Mouse (Mus musculus): ENCODE results near the gene Lztr1. TPM values are rescaled to one million over a fixed set of nuclear protein-coding genes. Genes with fewer than 3 reads are reported as not detected.
A peak's percentile ranks its signal among the peaks of the same experiment; 100 is the strongest.

The Lztr1 gene
- total and polyA plus RNA-seq, 3 experiments: 24.3 to 98.0 (median 28.5) TPM

DNA sequence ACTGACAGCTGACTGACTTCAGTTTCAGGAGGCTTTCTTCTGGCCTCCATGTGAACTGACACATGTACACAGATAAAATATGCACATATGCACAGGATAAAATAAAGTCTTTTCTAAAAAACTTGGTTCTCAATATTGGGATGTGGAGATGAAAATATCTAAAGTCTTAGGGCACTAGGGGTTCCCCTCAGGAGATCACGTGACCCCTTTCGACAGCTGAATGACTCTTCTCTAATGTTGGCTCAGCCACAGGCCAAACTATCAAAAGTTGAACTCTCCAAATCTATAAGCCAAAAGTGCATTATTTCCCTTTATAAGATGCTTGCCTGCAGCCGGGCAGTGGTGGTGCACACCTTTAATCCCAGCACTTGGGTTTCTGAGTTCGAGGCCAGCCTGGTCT is 47.7 kb downstream of the Lztr1 start:
- no peak for DNase-seq
- 86% methylated on average over 4 of the region's 4 CpGs for WGBS

DNA sequence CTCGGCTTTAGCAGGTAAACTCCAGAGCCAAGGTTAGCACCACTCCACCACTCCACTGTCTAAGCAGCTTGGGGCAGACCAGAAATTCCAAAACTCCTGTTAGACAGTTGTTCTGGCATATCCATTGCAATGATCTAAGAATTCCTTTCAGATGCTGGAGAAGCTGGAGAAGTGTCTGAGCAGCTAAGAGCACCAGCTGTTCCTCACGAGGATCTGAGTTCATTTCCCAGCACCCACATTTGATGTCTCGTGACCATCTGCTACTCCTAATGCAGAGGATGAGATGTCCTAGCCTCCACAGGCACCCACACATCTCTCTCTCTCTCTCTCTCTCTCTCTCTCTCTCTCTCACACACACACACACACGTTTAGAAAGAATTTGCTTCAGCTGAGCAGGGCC is 48.4 kb downstream of the Lztr1 start:
- TF ChIP-seq CTCF (IDR thresholded peaks at IDR 0.05): no peak
- no peak for DNase-seq
- Histone ChIP-seq H3K4me3 (no peak overlapping the region), H3K9ac (ENCODE audit: low read depth, low read length) (no peak overlapping the region), H3K79me2 (replicated peaks; ENCODE audit: control insufficient read depth, insufficient read depth, low read length) (no peaks in the 10 kb centered on the region), H3K27me3 (ENCODE audit: control insufficient read depth, insufficient read depth, low read length) (no peaks in the 10 kb centered on the region), H3K4me1 (ENCODE audit: control insufficient read depth, insufficient read depth, low read length) (no peaks in the 10 kb centered on the region), H3K27ac (no peak overlapping the region), H3K36me3 (ENCODE audit: control insufficient read depth, insufficient read depth, low read length) (no peaks in the 10 kb centered on the region)
- intact Hi-C loops (cut with DNase I): loop anchor here (5.0 kb wide), 1 partner anchor 255 kb away; no protein-coding TSS in a partner anchor
- whole genome bisulfite sequencing: 58% methylated on average over 4 of the region's 4 CpGs

More for the DNA sequence above, 47.7 kb downstream of the Lztr1 start:
- Histone ChIP-seq H3K36me3 (ENCODE audit: control insufficient read depth, insufficient read depth, low read length) (no peaks in the 10 kb centered on the region), H3K9ac (ENCODE audit: low read depth, low read length) (no peak overlapping the region), H3K79me2 (replicated peaks; ENCODE audit: control insufficient read depth, insufficient read depth, low read length) (no peaks in the 10 kb centered on the region), H3K4me3 (no peak overlapping the region), H3K27ac (no peak overlapping the region), H3K27me3 (ENCODE audit: control insufficient read depth, insufficient read depth, low read length) (no peaks in the 10 kb centered on the region), H3K4me1 (ENCODE audit: control insufficient read depth, insufficient read depth, low read length) (no peaks in the 10 kb centered on the region)
- intact Hi-C loops (cut with DNase I): loop anchor here (5.0 kb wide), 1 partner anchor 256 kb away; no protein-coding TSS in a partner anchor
- TF ChIP-seq POLR2A (IDR thresholded peaks at IDR 0.05; ENCODE audit: insufficient read depth, low read depth, low read length) (no peak), CTCF (IDR thresholded peaks at IDR 0.05) (no peak), EP300 (IDR thresholded peaks at IDR 0.05; ENCODE audit: insufficient read depth, low read depth, low read length) (no peak)

DNA sequence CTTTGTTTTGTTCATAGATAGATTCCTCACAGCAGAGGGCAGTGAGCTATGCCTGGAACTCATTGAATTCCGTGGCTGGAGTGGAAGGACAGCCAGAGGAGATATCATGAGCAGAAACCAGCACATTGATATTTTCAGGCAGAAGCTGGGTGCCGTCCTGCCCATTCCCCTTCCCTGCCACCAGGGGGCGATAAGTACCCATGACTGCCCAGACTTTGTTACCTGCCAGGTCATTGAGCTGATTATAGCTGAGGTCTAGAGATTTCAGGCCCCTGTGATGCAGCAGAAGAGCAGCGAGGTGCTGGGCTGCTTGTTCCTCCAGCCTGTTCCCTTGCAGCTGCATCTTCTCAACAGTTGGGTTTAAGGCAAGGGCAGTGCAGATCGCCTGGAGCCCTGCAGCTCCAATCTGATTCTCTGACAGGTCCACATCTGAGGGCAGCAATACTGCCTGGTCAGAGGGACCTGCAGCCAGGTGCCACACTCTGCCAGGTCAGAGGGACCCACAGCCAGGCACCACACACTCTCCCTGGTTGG is 49.5 kb downstream of the Lztr1 start:
- TF ChIP-seq EP300 (IDR thresholded peaks at IDR 0.05; ENCODE audit: insufficient read depth, low read depth, low read length) (0 out of 2 replicates have a peak, but pooled peaks have one; percentile 63), POLR2A (IDR thresholded peaks at IDR 0.05; ENCODE audit: insufficient read depth, low read depth, low read length) (no peak), CTCF (IDR thresholded peaks at IDR 0.05) (peak; percentile 99)
- H3K79me2 ChIP-seq (replicated peaks; ENCODE audit: control insufficient read depth, insufficient read depth, low read length): no peaks in the 10 kb centered on the region
- no peak overlapping the region for H3K4me3 ChIP-seq
- H3K27me3 ChIP-seq (ENCODE audit: control insufficient read depth, insufficient read depth, low read length): no peaks in the 10 kb centered on the region
- 4% methylated on average over 5 of the region's 5 CpGs for WGBS
- no peak overlapping the region for H3K9ac ChIP-seq (ENCODE audit: low read depth, low read length)
- DNase-seq: peak; percentile 65 to 73
- no peak overlapping the region for H3K27ac ChIP-seq
- H3K4me1 ChIP-seq (ENCODE audit: control insufficient read depth, insufficient read depth, low read length): no peaks in the 10 kb centered on the region
- no peaks in the 10 kb centered on the region for H3K36me3 ChIP-seq (ENCODE audit: control insufficient read depth, insufficient read depth, low read length)
- intact Hi-C loops (cut with DNase I): loop anchor here (1.0 to 5.0 kb wide), 3 partner anchors 56 to 254 kb away; no protein-coding TSS in a partner anchor

DNA sequence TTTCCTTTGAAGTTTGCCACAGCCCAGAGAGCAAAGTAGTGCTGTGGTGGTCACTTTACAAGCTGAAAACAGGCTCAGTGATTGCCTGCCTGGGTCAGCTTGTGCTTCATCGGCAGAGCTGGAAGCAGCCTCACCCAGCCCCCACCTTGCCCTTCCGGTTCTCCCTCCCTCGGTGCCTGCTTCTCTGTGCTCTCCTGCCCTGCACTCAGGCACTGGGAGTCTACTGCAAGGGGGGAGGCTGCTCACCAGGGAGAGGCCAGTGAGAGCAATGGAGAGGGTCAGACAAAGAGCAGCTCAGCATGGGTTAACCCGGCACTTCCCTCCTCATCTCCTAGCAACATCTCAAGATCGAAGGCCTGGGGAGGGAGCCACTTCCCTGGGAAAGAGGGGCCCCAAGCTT is 50.3 kb downstream of the Lztr1 start:
- no peak for DNase-seq
- no peaks in the 10 kb centered on the region for H3K27me3 ChIP-seq (ENCODE audit: control insufficient read depth, insufficient read depth, low read length)
- H3K79me2 ChIP-seq (replicated peaks; ENCODE audit: control insufficient read depth, insufficient read depth, low read length): no peaks in the 10 kb centered on the region
- no peak overlapping the region for H3K27ac ChIP-seq
- no peak overlapping the region for H3K4me3 ChIP-seq
- TF ChIP-seq POLR2A (IDR thresholded peaks at IDR 0.05; ENCODE audit: insufficient read depth, low read depth, low read length) (no peak), CTCF (IDR thresholded peaks at IDR 0.05) (no peak), EP300 (IDR thresholded peaks at IDR 0.05; ENCODE audit: insufficient read depth, low read depth, low read length) (no peak)
- no peak overlapping the region for H3K9ac ChIP-seq (ENCODE audit: low read depth, low read length)
- intact Hi-C loops (cut with DNase I): loop anchor here (1.0 to 5.0 kb wide), 3 partner anchors 55 to 253 kb away; no protein-coding TSS in a partner anchor
- no peaks in the 10 kb centered on the region for H3K4me1 ChIP-seq (ENCODE audit: control insufficient read depth, insufficient read depth, low read length)
- no peaks in the 10 kb centered on the region for H3K36me3 ChIP-seq (ENCODE audit: control insufficient read depth, insufficient read depth, low read length)
- 9% methylated on average over 5 of the region's 5 CpGs for WGBS

DNA sequence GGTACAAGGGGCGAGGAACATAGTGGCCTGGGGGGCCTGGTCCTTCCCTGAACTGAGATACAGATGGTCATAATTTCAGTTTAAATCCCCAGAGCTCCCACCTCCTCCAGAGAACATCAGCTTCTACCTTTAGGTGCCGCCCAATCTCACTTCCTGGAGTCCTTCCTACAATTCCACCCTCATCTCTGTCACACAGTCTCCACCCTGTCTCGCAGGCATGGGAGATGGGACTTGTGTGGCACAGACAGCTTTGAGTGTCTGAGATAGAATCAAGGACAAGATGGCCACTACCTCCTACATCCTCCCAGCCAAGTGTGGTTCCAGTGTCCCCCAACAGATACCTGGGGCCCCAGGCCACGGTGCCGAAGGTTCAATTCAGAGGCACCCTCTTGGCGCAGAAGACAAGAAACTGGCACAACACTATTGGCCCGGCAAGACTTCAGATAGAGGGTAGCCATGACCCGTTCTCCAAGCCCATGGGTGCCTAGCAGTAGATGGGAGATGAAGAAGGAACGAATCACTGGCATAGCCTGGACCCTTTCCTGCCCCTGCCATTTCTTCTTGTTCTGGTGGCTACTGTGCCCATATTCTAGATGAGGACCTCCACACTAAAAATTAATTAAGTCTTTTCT is 51.0 kb downstream of the Lztr1 start:
- Histone ChIP-seq H3K27ac (no peak overlapping the region), H3K79me2 (replicated peaks; ENCODE audit: control insufficient read depth, insufficient read depth, low read length) (no peaks in the 10 kb centered on the region), H3K4me1 (ENCODE audit: control insufficient read depth, insufficient read depth, low read length) (no peaks in the 10 kb centered on the region), H3K4me3 (no peak overlapping the region), H3K36me3 (ENCODE audit: control insufficient read depth, insufficient read depth, low read length) (no peaks in the 10 kb centered on the region), H3K27me3 (ENCODE audit: control insufficient read depth, insufficient read depth, low read length) (no peaks in the 10 kb centered on the region), H3K9ac (ENCODE audit: low read depth, low read length) (no peak overlapping the region)
- no peak for DNase-seq
- intact Hi-C loops (cut with DNase I): loop anchor here (2.0 to 5.0 kb wide), 2 partner anchors 167 to 253 kb away; no protein-coding TSS in a partner anchor
- 76% methylated on average over 9 of the region's 9 CpGs for WGBS
- TF ChIP-seq POLR2A (IDR thresholded peaks at IDR 0.05; ENCODE audit: insufficient read depth, low read depth, low read length) (no peak), CTCF (IDR thresholded peaks at IDR 0.05) (no peak), EP300 (IDR thresholded peaks at IDR 0.05; ENCODE audit: insufficient read depth, low read depth, low read length) (no peak)

DNA sequence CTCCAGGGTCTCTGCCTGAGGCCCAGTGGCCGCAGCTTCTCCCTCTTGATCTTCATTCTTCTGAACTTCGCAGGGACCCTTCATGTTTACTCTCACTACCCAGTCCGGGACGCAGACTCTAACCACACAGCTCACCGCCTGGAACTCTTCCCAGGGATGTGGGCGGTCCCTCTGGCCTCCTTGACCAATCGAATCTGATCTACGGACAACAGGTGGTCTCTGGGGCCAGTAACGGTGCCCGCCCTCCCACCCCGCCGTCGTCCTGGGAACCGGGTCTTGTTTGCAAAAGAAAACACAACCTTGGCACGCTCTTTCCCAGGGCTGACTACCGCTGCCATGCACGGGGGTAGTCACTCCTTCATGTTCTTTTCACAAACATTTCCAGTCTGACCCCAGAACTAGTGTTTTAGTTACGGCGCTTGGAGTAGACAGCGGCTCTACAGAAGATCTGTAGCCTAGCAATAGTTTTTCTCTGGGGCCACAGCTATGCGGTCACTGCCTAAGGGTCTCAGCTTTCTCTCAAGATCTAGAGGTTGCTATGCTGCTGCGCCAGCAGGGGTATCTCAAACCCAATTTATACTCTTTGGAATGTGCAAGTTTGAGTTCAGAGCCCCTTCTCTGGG is 52.8 kb downstream of the Lztr1 start, which contains the start of gene Lrrc74b:
Lrrc74b (minus strand) TSS at position 120 of the 623 bp plus-strand sequence.
- 0 out of 2 replicates have a peak within 1 kb of the TSS, but pooled peaks have one; percentile 3 for H3K9ac ChIP-seq (ENCODE audit: low read depth, low read length)
- H3K27me3 ChIP-seq (ENCODE audit: control insufficient read depth, insufficient read depth, low read length): no peaks in the 10 kb centered on the region
- H3K4me1 ChIP-seq (ENCODE audit: control insufficient read depth, insufficient read depth, low read length): no peaks in the 10 kb centered on the region
- intact Hi-C loops (cut with DNase I): no loop called here
- H3K27ac ChIP-seq: no peak within 1 kb of the TSS; the same call in 1 of the 2 replicates
- H3K79me2 ChIP-seq (replicated peaks; ENCODE audit: control insufficient read depth, insufficient read depth, low read length): no peaks in the 10 kb centered on the region
- peak within 1 kb of the TSS; percentile 44 for H3K4me3 ChIP-seq
- peak; percentile 68 to 72 for DNase-seq
- TF ChIP-seq CTCF (IDR thresholded peaks at IDR 0.05) (no peak), POLR2A (IDR thresholded peaks at IDR 0.05; ENCODE audit: insufficient read depth, low read depth, low read length) (no peak), EP300 (IDR thresholded peaks at IDR 0.05; ENCODE audit: insufficient read depth, low read depth, low read length) (no peak)
- WGBS: 6% methylated on average over 22 of the region's 22 CpGs
- H3K36me3 ChIP-seq (ENCODE audit: control insufficient read depth, insufficient read depth, low read length): no peaks in the 10 kb centered on the region
